Mouse (Mus musculus) adrenal gland (tissue): ENCODE measurements around the gene AI837181.

Experiments used
- intact Hi-C: fragments of 180-260 bp; cut with DNase I; formaldehyde crosslinking; loops from one replicate; pipeline ENCODE4 v1.15.1; 2025

AI837181 gene

DNA sequence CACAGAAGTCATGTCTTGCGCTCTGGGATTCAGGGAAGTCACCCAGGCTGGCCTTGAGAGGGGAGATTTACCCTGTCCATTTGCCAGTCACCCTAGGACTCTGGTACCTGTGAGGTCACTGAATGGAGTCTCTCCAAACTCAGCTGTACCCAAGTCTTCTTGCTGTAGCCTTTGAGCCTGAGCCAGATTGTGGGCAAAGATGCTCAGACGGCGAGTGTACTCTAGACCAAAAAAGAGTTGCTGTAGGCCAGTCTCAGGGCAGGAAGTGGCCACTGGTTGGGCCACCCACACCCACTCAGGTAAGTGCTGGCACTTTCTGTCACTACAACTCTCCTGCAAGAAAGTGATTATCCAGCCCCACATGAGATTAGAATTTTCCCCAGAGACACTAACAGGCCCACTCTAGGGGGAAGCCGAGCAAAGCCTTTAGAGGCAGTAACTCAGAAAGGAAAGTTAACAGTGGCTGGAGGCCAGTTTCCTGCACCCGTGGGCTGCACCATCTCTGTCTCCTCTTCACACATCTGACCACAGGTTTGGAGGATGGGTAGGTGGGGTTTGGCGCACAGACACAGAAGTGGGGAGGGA, 42.1 kb downstream of the AI837181 start:
- intact Hi-C loops, result no loop called here

DNA sequence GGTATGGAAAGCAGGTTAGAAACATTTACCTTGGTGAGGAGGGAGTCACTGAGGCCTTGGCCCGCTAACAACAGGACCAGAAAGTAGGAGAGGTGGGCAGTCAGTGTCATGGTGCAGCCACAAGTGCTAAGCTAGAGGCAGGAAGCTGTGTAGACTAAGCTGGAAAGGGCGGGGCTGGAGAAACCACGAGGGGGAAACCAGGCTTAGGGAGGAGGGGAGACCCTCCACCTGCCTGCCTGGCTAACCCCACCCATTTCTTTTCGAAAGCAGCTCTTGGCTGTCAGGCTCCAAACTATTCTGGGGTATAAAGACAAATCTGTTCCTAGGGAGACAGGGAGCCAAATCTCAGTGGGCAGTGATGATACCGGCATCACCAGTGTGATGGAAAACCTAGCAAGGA, 43.4 kb downstream of the AI837181 start, which contains the start of gene Ctsw:
Gene Ctsw (minus strand): TSS at position 134 of the 400 bp plus-strand sequence.
- intact Hi-C loops, result no loop called here

DNA sequence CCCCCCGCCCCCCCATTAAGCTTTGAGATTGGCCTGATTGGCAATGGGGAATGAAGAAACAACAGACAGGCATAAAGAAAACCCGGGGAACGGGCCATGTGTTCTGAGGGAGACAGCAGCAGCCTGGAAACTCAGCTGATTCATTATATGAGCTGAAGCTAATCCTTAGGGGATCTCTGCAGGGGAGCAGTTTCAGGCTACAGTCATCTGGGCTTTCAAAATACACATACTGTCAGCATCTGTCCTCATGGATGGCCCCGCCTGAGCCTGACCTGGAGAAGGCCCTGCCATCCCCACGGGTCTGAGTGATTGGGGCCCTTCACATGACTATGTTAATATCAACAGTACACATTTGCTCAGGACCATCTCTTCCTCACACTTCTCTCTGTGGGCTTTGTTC, 46.9 kb downstream of the AI837181 start:
- intact Hi-C loops, result no loop called here

GRCm38 (mm10) chr19:5472857-5473256, 47.9 kb downstream of the AI837181 start:
- intact Hi-C loops, result no loop called here

DNA sequence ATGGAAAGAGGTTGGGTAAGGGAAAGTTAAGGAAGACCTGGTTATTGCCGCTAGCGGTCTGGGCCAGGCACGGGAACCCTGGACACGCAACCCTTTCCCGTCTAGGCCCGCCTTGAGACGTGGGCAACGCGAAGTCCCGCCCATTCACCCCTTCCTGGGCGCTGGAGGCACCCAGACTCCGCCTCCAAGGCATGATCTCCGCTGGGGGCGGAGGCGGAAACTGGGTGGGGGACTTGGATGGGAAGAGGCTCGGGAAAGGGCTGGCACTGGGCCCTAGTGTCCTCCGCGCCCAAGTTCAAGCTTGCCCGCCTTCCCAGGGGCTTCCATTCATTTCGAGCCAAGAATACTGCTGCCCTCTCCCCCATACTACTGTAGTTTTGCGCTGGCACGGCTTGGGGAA, 48.8 kb downstream of the AI837181 start, which contains the start of gene Efemp2:
Gene Efemp2 (plus strand): TSS at position 235 of the 400 bp plus-strand sequence.
- intact Hi-C loops, result no loop called here

DNA sequence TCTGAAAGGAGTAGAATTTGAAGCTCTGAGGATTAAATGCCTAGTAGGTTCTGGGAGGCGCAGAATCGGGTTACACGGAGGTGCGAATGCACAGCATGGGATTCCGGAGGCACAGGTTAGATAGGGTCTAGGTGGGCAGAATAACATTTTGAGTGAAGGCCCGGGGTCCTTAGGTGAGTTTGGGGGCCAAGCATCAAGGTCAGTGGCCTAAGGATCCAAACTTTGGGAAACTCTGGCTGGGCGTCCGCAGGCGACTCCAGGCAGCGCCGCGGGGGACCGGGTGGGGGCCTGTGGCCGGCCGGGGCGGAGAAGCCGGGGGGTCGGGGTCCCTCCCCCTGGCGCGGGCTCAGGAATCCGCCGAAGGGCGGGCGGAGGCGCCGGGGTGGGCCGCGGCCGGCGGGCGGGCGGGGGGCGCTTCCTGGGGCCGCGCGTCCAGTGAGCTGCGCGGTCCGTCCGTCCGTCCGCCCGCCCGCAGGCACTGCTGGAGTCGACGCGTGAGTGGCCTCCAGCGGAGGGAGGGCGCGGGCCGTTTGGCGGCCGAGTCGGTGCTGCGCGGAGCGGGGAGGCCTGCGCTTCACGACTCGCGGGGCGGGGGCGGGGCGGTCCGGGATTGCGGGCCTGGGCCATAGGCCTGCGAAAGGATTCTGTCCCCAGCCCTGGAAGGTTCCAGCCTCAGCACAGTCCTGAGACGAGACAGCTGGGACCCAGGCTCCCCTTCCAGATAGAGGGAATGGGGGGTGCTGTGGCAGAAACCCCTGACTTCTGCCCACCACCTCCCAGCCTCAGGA, 49.5 kb downstream of the AI837181 start:
- intact Hi-C loops, result no loop called here

DNA sequence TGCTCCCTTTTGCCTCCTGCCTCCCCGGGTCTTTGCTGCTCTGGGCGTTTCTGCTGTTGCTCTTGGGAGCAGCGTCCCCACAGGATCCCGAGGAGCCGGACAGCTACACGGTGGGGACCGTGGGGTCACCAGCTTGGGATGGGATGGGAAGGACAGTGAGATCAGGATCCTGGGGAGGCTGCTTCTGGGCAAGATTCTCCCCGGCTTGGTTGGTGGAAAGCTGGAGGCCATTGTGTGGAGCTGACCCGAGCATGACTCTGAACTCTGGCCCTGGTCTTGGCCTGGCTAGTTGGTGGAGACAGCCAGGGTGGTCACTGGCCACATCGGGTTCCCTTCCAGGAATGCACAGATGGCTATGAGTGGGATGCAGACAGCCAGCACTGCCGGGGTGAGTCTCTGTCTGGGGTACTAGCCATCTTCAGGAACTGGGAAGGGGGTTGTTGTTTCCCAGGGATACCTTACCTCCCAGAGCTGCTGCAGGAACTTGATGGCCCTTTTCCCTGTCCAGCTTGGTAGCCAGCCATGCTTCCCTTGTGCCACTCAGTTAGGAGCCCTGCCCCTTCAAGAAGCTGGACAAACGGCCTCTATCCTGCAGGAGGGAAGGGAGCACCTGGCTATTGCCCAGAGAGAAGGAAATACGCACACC, 50.2 kb downstream of the AI837181 start:
- intact Hi-C loops, result no loop called here
